Mouse (Mus musculus) T-helper 17 cell (primary cell): ENCODE measurements around the gene Cd69.

ENCODE experiments used
- in situ Hi-C, 2 experiments: fragments of 300-600 bp; cut with MboI, MseI; formaldehyde crosslinking; loops; 1 replicate in 1 of 2; 2 replicates in 1 of 2; pipeline ENCODE4 v1.15.1; 2025; ENCODE audit warnings: high pct_unique_total_duplicates in 2 of 2

Gene Cd69

DNA sequence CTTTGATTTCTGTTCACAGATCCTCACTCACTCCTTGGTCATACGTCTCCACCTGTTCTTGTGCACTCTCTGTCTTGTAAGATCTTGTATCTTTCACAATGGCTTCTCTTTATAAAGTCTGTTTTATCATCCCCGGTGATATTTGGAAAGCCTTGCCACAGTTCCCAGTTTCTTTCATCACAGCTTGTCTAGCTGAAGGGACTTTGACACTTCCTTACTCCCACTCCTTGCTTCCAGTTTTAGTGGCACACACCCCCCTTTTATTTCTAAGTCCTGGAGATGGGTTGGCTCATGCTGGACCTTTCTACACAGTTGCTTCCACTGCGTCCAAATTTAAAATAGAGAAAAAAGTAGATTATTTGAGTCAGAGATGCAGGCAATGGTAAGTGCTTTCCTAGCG, 20.9 kb downstream of the Cd69 start:
- in situ Hi-C loops = loop anchor here (5.0 kb wide), 3 partner anchors 157 to 402 kb away; no protein-coding TSS in a partner anchor

GRCm38 (mm10) chr6:129248243-129248642, 27.0 kb downstream of the Cd69 start:
- in situ Hi-C loops = no loop called here

DNA sequence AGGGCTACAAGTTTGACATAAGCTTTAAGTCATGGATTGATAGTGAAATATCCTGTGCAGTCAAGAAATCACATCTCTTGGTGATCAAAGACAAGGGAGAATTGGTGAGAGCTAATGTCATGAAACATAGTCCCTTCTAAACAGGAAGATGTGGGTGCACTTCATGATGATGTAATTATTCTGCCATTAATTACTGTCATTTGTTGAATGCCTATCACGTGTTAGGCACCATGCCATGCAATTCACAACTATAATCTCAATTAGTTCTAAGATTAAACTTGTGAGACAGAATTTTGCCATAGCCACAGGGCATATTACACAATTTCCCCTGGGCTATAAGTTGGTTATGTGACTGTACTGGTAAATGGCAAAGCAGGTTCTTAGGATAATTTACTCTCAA, 28.2 kb downstream of the Cd69 start:
- in situ Hi-C loops = no loop called here

DNA sequence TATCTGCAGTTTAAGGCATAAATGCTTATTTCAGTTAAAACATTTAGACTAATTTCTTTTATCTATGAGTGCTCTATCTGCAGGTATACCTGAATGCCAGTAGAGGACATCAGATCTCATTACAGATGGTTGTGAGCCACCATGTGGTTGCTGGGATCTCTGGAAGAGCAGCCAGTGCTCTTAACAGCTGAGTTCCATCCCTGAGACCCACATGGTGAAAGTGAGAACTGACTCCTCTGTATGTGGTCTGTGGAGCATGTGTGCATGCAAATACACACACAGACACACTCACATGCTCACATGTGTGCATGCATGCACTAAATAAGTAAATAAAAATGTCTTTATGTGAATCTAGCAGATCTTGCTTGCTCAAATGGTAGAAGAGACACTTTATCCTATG, 29.4 kb downstream of the Cd69 start:
- in situ Hi-C loops = no loop called here

GRCm38 (mm10) chr6:129241907-129242306, 33.3 kb downstream of the Cd69 start:
- in situ Hi-C loops = no loop called here

GRCm38 (mm10) chr6:129241471-129241870, 33.8 kb downstream of the Cd69 start:
- in situ Hi-C loops = no loop called here

- in situ Hi-C loops = loop anchor here in 1 of 2 experiments (10.0 kb wide), 1 partner anchor 1995 kb away; no protein-coding TSS in a partner anchor
Measured at GRCm38 (mm10) chr6:129239564-129240248, 35.5 kb downstream of the Cd69 start.

GRCm38 (mm10) chr6:129238275-129239038, 36.8 kb downstream of the Cd69 start:
- in situ Hi-C loops = loop anchor here in 1 of 2 experiments (10.0 kb wide), 1 partner anchor 1994 kb away; no protein-coding TSS in a partner anchor

DNA sequence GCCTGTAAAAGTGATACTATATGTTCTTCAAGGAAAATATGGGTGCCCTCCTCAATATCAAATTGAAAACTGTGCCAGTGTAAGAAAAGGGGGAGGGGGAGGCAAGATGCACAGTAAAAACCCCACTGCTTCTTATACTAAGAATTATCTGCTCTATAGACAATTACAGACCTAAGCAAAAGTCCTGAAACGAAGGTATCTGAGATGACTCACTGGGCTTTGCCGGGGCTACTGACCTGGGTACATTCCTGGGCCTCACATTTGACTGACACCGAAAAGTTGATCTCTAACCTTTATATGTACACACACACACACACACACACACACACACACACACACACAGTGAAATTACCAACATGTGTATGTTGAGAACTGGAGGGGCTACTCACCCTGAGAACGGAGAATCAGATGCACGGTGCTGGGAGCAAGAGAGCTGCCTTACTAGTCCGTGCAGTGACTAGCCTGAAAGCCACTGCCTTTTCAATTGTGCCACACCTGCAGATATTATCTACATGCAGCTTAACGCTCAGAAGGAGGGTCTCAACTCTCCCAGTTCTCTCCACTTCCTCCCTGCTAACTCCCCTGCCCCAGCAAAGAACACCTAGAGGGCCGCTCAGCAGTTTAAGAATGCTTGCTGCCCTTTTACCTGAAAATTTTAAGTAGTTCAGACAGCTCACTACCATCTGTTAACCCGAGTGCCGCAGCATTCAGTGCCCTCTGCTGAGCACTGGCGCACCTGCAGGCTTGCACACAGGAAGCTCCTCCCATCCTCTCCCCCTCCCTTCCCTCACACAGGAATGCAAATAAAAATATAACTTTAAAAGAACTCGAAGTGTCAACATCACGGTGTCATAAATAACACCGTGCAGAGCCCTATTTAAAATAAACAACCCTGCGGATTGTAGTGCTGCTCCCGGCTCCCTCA, 37.6 kb downstream of the Cd69 start:
- in situ Hi-C loops = loop anchor here in 1 of 2 experiments (10.0 kb wide), 1 partner anchor 1993 kb away; no protein-coding TSS in a partner anchor

GRCm38 (mm10) chr6:129236652-129237342, 38.4 kb downstream of the Cd69 start:
- in situ Hi-C loops = loop anchor here in 1 of 2 experiments (10.0 kb wide), 1 partner anchor 1992 kb away; no protein-coding TSS in a partner anchor

DNA sequence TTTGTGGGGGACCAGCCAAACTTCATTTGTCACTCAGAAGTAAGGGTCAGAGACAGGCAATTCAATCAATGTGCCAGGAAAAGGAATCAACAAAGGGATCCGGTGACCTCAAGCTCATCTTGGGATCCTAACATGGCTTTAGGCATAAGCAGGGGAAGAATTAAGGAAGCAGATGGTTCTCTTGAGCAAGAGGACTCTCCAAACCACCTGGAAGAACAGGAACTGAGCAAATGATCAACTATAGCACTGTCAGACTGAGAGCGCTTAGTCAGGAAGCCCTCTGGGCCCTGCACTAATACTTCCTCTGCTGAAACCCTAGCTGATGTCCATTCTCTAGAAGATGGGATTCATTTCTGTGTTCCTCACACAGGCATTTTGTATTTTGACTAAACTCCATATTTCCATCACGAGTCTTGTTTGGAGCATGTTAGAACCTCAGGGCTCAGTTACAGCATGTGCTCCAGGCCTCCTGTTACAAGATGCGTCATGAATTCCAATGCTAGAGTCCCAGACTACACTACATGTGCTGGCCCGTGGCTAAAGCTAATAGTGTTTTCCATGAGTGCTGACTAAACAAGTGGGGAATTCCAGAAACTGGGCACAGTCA, 39.3 kb downstream of the Cd69 start:
- in situ Hi-C loops = loop anchor here in 1 of 2 experiments (10.0 kb wide), 1 partner anchor 1991 kb away; no protein-coding TSS in a partner anchor

DNA sequence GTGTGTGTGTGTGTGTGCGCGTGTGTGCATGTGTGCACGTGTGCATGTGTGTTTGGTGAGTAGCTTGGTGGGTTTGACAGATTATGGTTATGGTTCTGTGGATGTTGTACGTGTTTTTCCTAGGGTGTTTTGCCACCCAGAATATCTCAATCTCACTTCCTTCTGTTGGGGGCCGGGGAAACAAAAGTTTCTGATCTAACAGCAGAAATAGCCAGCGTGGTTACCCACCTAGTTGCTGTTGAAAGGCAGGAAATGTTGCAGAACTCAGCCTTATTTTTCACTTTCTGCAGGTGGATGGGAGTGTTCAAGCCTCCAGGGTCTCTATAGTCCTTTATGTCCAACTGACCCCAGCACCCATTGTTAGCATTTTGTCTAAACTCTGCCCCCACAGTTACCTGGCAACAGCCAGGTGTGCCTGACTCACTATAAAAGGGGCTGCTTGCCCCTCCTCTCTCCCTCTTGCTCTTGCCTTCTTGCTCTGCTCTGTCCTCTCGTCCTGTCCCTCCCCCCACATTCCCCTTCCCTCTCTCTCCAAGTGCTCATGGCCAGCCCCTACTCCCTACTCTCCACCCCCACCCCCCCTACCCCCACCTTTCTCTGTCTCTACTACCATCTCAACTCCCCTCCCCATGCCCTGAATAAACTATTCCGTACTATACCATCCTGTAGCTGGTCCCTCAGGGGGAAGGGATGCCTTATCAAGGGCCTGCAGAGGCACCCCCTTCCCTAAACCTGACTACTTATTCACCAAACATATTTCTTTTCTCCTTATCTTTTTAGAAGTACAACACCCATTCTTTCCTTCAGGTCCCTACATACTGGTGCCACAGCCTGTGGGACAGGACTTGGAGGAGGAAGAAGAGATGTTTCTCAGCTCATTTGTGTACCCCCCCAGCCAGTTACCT, 40.5 kb downstream of the Cd69 start:
- in situ Hi-C loops = loop anchor here in 1 of 2 experiments (5.0 to 10.0 kb wide), 2 partner anchors 52 to 1990 kb away; partner anchors contain the start of gene Clec2d

DNA sequence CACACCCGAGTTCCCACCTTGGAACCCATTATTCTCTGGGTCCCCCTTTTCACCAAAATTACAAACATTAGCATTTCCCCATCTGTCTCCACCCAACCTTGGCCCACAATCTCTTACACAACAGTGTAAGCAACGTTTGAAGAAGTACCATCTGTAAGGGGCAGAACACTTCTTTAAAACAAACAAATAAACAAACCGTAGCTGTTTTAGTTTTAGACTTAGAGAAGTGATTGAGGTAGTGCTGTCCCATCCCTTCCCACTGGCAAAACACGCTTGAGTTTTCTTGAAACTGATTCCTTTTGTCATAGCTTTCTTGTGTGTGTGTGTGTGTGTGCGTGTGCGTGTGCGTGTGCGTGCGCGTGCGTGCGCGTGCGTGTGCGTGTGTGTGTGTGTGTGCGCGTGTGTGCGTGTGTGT, 41.3 kb downstream of the Cd69 start:
- in situ Hi-C loops = loop anchor here in 1 of 2 experiments (5.0 to 10.0 kb wide), 2 partner anchors 52 to 1989 kb away; partner anchors contain the start of gene Clec2d

DNA sequence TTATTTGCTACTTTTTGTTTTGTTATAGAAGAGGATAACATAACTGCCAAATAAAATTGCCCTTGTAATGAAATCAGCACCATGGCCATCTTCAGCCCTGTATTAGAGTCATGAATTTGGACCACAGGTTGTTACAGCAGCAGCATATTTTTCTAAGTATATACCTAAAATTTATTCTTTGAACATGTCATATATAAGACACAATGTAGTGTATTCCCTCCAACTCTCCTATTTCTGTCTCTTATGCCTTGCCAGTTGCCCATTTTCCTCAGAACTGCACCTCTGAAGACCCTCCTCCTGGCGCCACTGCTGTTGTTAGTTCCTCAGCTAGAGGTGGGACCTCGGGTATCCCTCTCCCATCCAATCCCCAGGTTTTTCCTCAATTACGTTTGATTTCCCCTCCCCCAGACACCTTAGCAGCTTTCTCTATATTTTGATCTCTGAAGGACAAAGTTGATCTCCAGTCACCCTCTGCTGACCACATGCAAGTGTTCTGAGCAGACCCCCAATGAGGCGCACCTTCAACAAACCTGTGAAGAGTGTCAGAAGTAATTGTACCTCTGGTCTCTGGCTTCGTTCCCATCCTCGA, 41.8 kb downstream of the Cd69 start:
- in situ Hi-C loops = loop anchor here in 1 of 2 experiments (5.0 to 10.0 kb wide), 2 partner anchors 51 to 1989 kb away; partner anchors contain the start of gene Clec2d

DNA sequence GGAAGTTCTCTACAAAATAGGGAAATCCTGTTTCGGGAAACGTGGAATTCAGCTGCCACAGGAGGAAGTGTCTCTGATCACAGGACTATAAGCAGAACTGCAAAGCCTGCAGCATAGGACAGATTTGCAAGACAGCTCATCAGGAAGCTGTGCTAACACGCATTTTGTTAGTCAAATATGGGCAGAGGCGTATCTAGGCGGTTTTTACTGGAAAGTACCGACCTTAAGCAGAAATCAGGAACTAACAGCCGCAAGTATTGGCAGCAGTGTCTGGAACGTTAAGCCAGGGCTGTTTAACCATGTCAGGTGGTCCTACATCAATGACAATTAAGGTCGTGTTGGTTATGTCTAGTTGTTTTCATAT, 42.4 kb downstream of the Cd69 start:
- in situ Hi-C loops = loop anchor here in 1 of 2 experiments (5.0 to 10.0 kb wide), 2 partner anchors 51 to 1988 kb away; partner anchors contain the start of gene Clec2d

GRCm38 (mm10) chr6:129232005-129232841, 43.0 kb downstream of the Cd69 start:
- in situ Hi-C loops = loop anchor here in 1 of 2 experiments (5.0 to 10.0 kb wide), 2 partner anchors 50 to 1987 kb away; partner anchors contain the start of gene Clec2d
